Mouse (Mus musculus) hindlimb bud, embryonic 11.5 days (tissue): ENCODE results near the gene Akap6.
A peak's percentile ranks its signal among the peaks of the same experiment; 100 is the strongest.

ENCODE experiments used
- DNase-seq: peaks from one replicate; pipeline ENCODE4 v3.0.0-alpha.2; 2012; ENCODE audit warnings: low read depth, low spot score; ENCODE audit errors: extremely low spot score

The Akap6 gene

DNA sequence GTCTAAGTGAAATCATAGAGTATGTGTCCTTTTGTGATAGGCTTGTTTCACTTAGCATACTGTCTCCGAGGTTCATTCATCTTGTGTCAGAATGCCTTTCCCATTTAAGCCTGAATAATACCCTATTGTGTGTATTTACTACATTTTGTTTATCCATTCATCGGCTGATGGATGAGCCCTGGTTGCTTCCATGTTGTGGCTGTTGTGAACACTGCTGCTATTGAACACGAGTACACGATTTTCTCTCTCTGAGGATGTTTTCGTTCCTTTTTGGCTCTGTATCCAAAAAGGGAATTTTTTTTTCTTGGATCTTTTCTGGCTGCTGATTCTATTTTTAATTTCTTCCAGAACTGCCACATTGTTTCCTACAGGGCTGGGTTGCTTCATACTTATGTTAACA, 81.0 kb downstream of the Akap6 start:
- no peak for DNase-seq

DNA sequence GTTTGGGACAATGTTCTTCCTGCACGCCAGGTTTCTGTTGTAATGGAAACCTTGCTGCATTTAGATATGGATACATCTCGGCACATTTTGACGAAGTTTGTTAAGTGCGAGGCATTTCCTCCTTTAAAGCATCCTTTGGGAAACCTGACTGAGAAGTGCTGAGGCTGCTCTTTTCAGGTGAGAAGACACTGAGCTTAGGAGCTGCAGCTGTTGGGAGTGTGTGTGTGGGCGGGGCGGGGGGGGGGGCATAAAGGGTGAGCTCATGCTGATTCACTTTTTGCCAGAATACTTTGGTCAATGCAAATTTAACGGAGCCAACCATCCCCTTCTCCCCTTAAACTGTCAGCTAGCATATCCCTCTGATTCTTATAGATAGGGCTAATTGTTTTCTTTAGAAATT, 81.9 kb downstream of the Akap6 start:
- DNase-seq: no peak

DNA sequence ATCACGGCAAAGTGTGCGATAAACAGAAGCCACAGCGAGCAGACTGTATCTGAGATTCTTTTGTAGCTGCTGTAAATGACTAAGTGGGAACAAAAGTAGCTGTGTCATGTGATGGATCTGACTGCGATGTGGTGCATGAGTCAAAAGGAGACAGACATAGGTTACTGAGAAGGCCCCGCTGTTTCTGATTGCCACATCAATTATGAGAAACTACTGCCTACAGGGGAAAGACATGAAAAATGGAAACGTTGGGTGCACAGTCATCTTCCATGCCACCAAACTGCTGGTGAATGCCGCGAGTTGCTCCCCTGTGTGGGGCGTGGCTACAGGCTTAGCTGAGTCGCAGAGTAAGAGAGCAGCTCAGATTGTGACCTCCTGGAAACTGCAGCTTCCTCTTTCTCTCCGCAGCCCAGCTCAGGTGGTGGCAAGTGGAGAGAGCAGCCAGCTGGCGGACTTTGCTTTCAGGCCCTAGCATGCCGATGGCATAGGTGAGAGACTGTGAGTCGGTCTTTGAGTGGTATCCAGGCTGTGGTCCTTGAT, 83.8 kb downstream of the Akap6 start:
- no peak for DNase-seq

DNA sequence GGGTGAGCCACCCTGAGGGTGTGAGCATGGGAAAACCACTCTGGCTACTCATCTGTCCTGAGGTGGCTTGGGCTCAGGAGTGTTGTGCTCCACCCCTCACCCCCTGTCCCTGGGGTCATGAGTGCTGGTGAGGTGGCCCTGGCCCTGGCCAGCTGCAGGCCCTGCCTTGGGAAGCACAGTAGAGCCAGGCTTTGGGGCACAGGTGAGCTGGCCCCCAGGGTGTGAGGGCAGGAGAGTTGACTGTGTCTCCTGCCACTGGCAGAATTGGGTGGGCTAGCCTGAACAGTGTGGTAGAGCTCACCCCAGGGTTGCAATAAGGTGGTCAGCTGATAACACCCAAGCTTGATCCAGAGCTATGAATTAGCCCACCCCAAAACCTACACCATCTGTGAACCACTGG, 86.0 kb downstream of the Akap6 start:
- DNase-seq: no peak

DNA sequence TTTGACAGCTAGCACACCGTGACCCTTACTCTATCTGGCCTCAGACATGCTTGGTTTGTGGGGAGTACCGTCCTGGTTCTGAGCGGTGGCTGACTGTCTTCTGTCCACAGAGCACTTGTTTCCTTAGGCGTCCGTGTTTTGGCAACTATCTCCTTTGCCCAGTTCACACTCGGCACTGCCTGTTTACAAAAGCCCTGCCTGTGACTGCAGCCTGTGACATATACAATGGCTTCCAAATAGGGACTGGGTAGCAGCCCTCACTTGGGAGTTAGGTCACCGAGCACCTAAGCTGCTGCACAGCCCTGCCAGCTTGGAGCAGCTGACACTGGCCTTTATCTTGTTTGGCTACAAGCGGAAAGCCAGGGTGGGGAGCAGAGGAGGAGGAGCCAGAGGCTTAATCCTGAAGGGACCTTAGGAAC, 91.2 kb downstream of the Akap6 start:
- DNase-seq: no peak

DNA sequence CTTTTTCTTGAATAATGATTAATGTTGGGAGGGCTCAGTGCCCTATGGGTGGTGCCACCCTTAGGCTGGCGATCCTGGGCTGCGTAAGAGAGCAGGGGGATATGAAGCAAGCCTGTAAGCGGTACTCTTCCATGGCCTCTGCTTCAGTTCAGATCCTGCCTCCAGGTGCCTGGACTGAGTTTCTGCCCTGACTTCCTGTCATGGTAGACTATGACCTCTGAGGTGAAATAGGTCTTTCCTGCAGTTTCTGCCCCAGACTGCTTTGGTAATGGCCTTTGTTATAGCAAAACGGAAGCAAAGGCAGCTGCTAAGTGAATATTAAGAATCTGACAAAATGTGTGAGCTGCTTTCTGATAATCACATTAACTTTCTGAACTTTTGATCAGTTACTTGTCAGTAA, 94.9 kb downstream of the Akap6 start:
- no peak for DNase-seq

DNA sequence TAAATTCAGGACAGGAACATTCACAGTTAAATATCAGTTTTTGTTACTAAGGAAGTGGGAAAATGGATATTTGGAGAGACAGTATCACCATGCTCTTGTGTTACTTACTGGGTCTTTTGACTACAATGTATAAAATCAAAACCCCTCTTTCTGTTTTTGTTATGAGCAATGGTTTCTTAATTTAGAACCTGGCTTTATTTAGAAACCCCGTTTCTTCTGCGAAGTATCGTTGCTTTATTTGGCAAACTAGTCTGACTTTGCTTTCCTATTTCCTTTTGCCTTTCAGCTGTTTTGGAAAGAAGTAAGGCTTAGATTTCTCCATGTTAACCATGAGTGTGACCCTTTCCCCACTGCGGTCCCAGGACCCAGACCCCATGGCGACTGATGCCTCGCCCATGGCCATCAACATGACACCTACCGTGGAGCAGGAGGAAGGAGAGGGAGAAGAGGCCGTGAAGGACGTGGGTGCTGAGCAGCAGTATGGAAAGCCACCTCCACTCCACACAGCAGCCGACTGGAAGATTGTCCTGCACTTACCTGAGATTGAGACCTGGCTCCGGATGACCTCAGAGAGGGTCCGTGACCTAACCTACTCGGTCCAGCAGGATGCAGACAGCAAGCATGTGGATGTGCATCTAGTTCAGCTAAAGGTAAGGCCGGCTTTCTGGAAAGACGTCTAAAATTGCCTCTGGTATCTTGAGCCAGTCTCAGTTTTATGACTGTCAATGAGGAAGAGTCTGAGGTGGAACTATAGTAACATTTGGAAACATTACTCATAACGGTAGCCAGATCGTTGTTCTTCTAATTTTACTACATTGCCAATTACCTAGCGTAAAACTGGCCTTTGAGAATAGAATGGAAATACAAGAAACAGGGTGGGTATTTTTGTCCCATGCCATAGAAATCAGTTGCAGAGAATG, 96.6 kb downstream of the Akap6 start:
- no peak for DNase-seq

DNA sequence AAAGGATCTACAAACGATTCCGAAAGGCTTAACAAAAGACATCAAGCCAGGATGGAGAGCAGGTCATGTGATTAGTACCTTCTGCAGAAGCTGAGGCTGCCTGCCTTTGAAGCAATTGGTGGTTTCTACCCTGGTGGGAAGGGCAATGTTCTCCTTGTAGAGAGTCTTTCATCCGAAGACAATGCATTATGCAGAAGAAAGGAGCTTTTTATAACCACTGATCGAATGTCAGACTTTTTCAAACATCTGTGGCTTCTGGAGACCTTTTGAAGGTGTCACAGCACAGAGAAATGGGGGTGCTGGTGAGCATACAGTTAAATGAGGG, 97.2 kb downstream of the Akap6 start:
- DNase-seq: no peak

DNA sequence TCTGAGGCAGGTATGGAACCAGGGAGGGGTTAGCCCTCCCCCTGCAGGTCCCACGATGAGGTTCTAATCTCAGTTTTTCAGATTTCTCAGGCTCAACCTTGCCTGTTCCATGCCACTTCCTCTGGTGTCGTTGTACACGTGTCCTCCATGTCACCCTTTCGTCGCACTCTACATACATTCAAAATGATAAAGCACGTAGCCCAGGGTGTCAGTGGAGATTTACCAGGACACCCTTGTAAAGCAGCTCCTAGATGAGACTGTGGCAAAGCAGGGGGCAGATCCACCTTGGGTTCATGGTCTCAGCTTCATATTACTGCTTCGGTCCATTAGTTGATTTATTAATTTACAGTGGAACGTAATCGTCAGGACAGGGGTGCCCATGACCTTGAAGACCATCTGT, 100.5 kb downstream of the Akap6 start:
- no peak for DNase-seq

DNA sequence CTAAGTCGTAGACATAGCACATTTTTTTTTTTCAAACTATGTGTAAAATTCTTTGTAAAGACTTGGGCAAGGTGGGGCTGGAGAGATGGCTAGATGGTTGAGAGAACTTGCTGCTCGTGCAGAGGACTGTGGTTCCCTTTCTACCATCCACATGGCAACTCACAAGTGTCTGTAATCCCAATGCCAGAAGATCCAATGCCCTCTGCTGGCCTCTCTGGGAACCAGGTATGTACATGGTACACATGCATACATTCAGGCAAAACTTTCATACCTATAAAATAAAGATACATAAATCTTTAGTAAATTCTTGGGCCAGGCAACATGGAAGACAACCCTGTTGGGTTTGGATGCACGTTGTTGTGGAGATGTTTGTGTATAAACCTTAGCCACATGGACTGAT, 107.1 kb downstream of the Akap6 start:
- DNase-seq: no peak

DNA sequence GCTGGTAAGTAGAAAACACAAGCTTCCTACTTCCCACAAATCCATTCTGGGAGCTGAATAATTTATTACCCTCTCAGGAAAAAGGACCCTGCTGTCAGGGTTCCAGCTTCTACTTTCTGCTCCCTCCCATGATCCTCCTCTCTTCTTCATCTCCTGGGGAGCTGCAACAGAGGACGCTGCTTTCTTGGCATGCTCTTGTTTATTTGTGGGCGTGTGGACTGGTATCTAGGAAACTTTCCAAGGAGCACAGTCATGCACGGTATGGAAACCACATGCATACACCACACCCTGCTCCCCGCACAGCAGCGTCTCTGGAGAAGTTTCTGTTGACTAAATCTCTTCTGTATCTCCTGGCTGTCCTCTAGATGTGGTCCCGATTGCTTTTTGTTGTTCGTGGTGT, 119.4 kb downstream of the Akap6 start:
- DNase-seq: no peak

DNA sequence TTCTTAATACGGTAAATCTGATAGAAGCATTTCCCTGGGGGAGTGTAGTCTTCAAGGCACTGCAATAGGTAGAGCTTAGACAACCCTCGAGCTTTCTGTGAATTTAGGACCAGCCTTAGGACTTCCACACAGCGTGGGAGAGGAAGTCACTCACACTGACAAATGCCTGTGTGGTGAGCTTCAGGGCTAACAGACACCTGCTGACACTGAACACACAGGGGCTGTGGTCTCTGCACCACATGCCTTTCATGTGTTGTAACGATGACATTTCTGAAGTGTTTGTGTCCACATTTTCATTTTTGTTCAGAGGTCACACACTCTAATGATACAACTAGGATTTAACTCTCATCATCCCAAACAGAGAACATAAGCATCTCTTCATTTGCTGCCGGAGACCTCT, 125.6 kb downstream of the Akap6 start:
- no peak for DNase-seq

DNA sequence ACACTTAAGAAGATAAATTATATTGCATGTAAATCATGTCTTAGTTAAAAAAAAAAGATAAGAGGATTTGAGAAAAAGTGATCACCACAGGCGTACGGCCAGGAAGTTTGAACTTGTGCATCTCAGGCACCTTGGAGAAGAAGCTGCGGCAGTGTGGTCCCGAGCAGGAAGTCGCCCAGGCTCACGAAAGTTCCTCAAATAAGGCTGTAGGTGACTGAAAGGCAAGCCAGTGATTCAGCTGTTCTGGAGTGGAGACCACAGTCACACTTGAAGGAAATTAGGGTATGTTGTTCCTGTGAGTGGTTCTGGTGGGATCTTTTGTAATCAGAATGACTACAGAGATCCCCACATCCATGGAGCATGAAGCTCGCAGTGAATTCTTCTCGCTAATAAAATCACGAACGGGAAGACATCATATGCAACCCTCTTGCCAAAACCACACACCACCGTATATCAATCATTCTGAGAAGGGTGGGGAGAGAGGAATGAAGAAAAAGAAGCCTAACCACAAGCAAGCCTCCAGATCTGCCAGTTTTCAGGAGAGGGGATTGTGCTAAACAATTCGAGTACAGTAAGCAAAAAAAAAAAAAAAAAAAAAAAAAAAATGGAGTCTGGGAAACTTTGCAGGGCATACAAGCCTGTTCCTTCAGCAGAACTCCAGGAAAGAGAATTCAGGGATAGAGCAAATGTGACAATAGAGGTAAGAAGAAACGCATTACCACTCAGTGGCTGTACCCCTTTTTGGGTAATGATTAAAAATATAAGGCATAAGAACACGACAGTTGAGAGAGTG, 130.0 kb downstream of the Akap6 start:
- DNase-seq: no peak

DNA sequence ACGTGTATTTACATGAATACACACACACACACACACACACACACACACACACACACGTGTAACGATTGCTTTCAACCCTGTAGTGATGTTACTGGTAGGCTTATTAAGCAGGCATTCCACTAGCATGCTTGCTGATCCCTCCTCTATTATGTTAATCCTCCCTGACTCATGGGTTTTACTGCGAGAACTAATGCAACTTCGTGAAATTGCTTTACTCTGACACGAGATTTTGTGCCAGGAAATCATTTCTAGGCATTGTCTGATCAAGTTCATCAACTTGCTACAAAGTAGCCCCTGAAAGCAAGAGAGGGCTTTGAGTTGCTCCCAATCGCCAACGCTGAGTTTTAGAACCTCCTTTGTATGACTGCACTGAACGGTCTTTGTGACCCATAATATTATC, 132.6 kb downstream of the Akap6 start:
- DNase-seq: no peak

DNA sequence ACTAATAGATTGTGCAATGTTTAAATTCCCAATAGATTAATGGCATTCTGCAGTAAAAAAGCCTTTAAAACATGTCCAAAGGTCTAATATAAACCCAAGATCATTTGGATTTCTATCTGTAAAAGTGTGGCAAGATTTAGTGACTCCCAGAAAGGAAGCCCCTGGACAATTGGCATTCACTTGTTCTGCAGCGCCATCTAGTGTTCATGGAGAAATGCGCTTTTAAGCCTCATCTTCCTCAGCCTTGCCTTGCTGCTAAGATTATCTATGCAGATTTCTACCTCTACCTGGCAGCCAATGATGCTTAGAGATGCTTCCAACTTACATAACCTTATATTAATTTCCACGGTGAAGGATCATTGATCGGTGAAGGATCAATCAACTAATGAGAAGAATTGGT, 133.0 kb downstream of the Akap6 start:
- DNase-seq: peak; percentile 85

DNA sequence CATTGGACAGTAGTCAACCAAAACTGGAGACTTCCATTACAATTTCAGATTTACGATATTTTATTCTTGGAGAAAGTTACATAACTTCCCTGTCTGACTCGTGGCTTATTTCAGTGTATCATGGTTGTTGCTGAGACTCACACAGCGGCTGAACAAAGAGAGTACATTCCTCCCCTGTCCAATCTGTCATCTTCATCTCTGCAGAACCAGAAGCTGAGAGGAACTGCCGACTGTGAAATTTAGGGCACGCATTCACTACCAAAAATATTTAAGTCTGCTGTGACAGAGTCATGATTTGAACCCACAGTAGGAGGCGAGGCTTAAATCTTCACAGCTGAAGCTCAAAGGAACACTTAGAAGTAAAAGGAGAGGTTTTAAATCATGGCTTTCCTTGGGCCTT, 134.0 kb downstream of the Akap6 start:
- no peak for DNase-seq

DNA sequence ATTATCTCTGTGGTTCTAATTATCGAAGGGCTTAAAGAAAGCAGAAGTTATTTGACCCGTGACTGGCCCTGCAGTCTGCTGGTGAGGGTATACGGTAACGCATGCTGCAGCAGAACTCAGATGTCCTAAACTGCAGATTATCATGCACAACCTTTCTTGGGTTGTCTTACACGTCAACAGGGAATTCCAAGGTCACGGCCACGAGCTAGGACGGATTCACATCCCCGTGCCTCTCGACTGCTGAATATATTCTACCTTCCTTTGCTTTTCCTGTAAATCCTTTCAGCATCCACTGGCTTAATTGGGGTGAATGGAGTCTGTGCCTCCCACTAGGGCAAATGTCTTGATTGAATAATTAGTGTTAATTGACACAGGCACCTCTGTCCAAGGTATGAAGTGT, 134.9 kb downstream of the Akap6 start:
- DNase-seq: no peak

DNA sequence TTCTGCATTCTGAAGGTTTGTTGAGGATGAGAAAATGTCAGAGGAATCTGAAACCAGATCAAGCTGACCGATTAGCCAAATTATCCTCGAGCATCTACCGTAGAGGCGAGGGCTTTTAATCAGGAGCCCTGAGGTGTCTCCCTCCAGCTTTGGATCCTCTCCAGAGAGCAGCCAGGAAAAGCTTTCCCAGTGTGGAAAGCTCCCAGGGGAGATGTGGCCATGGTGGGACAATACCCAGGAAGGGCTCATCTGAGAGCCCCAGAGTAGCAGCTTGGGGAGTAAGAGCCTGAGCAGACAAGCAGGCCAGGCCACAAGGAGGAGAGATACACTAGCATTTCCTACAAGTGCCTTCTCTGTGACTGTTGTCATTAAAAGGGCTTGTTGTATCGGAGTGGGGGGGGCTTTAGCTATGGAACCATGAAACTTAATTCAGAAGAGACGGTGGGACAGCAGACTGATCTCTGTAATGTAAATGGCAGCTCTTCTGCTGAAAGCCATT, 135.6 kb downstream of the Akap6 start:
- DNase-seq: no peak

DNA sequence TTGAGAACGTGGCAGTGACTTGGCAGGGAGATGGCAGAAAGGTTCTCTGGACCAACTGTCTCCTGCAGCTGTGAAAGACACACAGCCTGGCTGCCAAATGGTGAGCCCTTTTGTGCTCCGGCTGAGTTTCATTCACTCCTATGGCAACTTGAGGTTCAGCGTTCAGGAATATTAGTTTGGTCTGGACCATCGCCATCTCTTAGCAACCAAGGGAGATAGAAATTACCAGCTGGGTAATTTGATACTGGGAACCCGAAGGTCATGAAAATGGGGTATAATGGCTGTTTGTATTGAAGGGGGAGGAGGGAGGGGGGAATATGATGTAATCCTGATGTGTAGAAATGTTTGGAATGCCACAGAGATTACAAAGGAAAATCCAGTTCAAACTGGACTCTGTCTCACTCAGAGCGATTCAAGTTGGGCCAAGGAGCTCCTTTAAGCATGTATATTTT, 136.1 kb downstream of the Akap6 start:
- peak; percentile 26 for DNase-seq

DNA sequence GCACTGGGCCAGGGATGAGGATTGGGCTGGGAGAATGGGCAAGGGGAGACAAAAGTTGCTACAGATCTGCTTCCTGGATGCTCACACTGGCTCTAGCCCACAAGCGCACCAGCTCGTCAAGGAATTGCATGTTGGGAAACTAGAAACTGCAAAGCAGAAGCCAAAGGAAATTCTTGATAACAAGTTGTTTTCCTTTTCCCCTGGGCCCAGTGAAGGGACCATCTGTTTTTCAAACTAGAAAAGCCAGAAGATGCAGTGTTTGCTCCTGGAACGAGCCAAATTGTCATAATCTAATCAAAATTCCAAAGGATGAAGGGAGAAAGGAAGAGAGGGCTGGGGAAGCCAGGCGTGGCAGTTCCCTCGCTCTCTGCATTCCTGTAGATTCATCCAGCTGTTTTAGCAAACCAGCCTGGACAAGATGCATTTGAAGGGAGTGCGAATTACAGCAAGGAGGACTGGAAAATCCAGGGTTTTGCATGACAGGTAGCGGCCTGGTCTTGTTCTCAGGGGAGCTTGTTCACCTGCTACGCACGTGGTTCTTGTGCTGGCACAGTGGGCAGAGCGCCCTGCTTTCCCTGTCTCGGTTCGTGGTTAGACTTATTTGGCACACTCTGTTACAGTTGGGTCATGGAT, 136.8 kb downstream of the Akap6 start:
- no peak for DNase-seq

DNA sequence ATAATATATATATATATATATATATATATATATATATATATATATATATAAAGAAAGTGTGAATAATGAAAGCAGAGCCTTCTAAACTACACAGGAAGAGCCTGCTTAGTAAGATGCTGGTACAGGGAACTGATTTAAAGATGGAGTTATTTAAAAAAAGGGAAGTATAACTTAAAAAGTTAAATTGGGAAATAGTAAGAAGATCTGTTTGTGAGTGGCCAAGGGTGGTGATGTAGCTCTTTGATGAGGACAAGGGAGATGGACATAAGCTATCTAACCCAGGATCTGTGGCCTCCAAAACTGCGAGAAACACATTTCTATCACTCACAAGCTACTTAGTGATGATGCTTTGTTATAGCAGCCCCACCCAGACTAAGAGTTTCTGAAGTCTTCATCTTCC, 146.8 kb downstream of the Akap6 start:
- DNase-seq: no peak
